Mouse (Mus musculus) T-helper 17 cell (primary cell): ENCODE measurements around the gene Bcar3.

Experiments
- in situ Hi-C, 2 experiments: fragments of 300-600 bp; cut with MboI, MseI; formaldehyde crosslinking; loops; 1 replicate in 1 of 2; 2 replicates in 1 of 2; pipeline ENCODE4 v1.15.1; 2025; ENCODE audit warnings: high pct_unique_total_duplicates in 2 of 2

Gene Bcar3

GRCm38 (mm10) chr3:122477541-122477940 is 183.6 kb downstream of the Bcar3 start:
- in situ Hi-C loops: loop anchor here in 1 of 2 experiments (10.0 kb wide), 1 partner anchor 887 kb away; no protein-coding TSS in a partner anchor

GRCm38 (mm10) chr3:122478735-122479134 is 184.8 kb downstream of the Bcar3 start:
- in situ Hi-C loops: loop anchor here in 1 of 2 experiments (10.0 kb wide), 1 partner anchor 886 kb away; no protein-coding TSS in a partner anchor

GRCm38 (mm10) chr3:122480065-122480675 is 186.2 kb downstream of the Bcar3 start:
- in situ Hi-C loops: no loop called here

- in situ Hi-C loops: no loop called here
Measured at GRCm38 (mm10) chr3:122480986-122481385, 187.1 kb downstream of the Bcar3 start.

- in situ Hi-C loops: no loop called here
Measured at GRCm38 (mm10) chr3:122481891-122482739, 188.2 kb downstream of the Bcar3 start.

GRCm38 (mm10) chr3:122483066-122483782 is 189.3 kb downstream of the Bcar3 start:
- in situ Hi-C loops: no loop called here

GRCm38 (mm10) chr3:122483783-122484130 is 189.8 kb downstream of the Bcar3 start:
- in situ Hi-C loops: no loop called here

GRCm38 (mm10) chr3:122484301-122484700 is 190.4 kb downstream of the Bcar3 start:
- in situ Hi-C loops: no loop called here

- in situ Hi-C loops: no loop called here
Measured at GRCm38 (mm10) chr3:122485699-122486098, 191.8 kb downstream of the Bcar3 start.

- in situ Hi-C loops: no loop called here
Measured at GRCm38 (mm10) chr3:122486193-122486592, 192.3 kb downstream of the Bcar3 start.

- in situ Hi-C loops: no loop called here
Measured at GRCm38 (mm10) chr3:122488051-122488754, 194.3 kb downstream of the Bcar3 start.

GRCm38 (mm10) chr3:122490574-122490973 is 196.6 kb downstream of the Bcar3 start:
- in situ Hi-C loops: no loop called here

- in situ Hi-C loops: no loop called here
Measured at GRCm38 (mm10) chr3:122492006-122492405, 198.1 kb downstream of the Bcar3 start.

- in situ Hi-C loops: no loop called here
Measured at GRCm38 (mm10) chr3:122492872-122493615, 199.1 kb downstream of the Bcar3 start.

- in situ Hi-C loops: no loop called here
Measured at GRCm38 (mm10) chr3:122494764-122495163, 200.8 kb downstream of the Bcar3 start.

GRCm38 (mm10) chr3:122497871-122498270 is 203.9 kb downstream of the Bcar3 start:
- in situ Hi-C loops: no loop called here

GRCm38 (mm10) chr3:122498528-122498927 is 204.6 kb downstream of the Bcar3 start:
- in situ Hi-C loops: no loop called here

- in situ Hi-C loops: loop anchor here in 1 of 2 experiments (10.0 kb wide), 1 partner anchor 885 kb away; the partner anchor contains the start of gene Mettl14
Measured at GRCm38 (mm10) chr3:122499647-122500046, 205.7 kb downstream of the Bcar3 start.

GRCm38 (mm10) chr3:122500929-122501328 is 207.0 kb downstream of the Bcar3 start:
- in situ Hi-C loops: loop anchor here in 1 of 2 experiments (10.0 kb wide), 1 partner anchor 884 kb away; the partner anchor contains the start of gene Mettl14

GRCm38 (mm10) chr3:122506343-122506916 is 212.5 kb downstream of the Bcar3 start:
- in situ Hi-C loops: loop anchor here in 1 of 2 experiments (10.0 kb wide), 1 partner anchor 878 kb away; the partner anchor contains the start of gene Mettl14
